Mouse (Mus musculus) spleen, adult 2 months (tissue): ENCODE measurements around the gene Kif2a. TPM values are rescaled to one million over a fixed set of nuclear protein-coding genes. Genes with fewer than 3 reads are reported as not detected.
"Not testable (repeated sequence)": the region's sequence is repeated elsewhere in the genome, so short reads cannot be mapped to it uniquely, and the experiment has no call there.

Experiments used
- DNase-seq, 2 experiments: peaks; one replicate each; pipeline versions ENCODE4 v3.0.0 to v3.0.0-alpha.2; 2012 to 2021; ENCODE audit warnings: low spot score in 2 of 2, low read depth in 1 of 2
- H3K27ac ChIP-seq: fragments of 200-500 bp; 2 replicates; pipeline ENCODE4 v1.5.1; 2012; ENCODE audit warnings: low read length, inconsistent platforms; ENCODE audit not compliant: insufficient read depth
- H3K27me3 ChIP-seq: fragments of 200-500 bp; 2 replicates; pipeline ENCODE4 v1.6.1; 2012; ENCODE audit warnings: mild to moderate bottlenecking, moderate library complexity, low read length, inconsistent platforms; ENCODE audit not compliant: control insufficient read depth, insufficient read depth
- H3K36me3 ChIP-seq: fragments of 200-500 bp; 2 replicates; pipeline ENCODE4 v1.6.1; 2012; ENCODE audit warnings: mild to moderate bottlenecking, low read length, inconsistent platforms; ENCODE audit not compliant: control insufficient read depth, insufficient read depth
- H3K4me1 ChIP-seq: fragments of 200-500 bp; 2 replicates; pipeline ENCODE4 v1.6.1; 2011; ENCODE audit warnings: inconsistent platforms; ENCODE audit not compliant: control insufficient read depth, insufficient read depth, insufficient read length
- H3K4me3 ChIP-seq: fragments of 200-500 bp; 2 replicates; pipeline ENCODE4 v1.5.1; 2011; ENCODE audit warnings: mild to moderate bottlenecking, inconsistent platforms; ENCODE audit not compliant: insufficient read depth, insufficient read length; ENCODE audit errors: extremely low read depth
- CTCF ChIP-seq: fragments of 200-500 bp; IDR thresholded peaks from 2 replicates; pipeline ENCODE4 v1.5.1; 2011; ENCODE audit warnings: mild to moderate bottlenecking, inconsistent platforms; ENCODE audit not compliant: insufficient read depth, insufficient read length, insufficient replicate concordance; ENCODE audit errors: extremely low read depth
- POLR2A ChIP-seq: fragments of 200-500 bp; IDR thresholded peaks from 2 replicates; pipeline ENCODE4 v1.6.1; 2011; ENCODE audit warnings: low read depth, low read length, inconsistent platforms
- WGBS: fragments of 180-500 bp; shearing (Covaris S2); methylation state at CpG from one replicate; pipeline ENCODE4 v1.1.7; 2018; 5-methylcytosine and 5-hydroxymethylcytosine counted together
- polyA plus RNA-seq: library from polyadenylated mRNA; depleted of rRNA; stranded (reverse); fragments of >200 nt; gene quantifications from 2 replicates; pipeline ENCODE4 v1.2.3, GENCODE M21; 2012

Kif2a gene
- polyA plus RNA-seq, 1 experiment, result 1.5 TPM

DNA sequence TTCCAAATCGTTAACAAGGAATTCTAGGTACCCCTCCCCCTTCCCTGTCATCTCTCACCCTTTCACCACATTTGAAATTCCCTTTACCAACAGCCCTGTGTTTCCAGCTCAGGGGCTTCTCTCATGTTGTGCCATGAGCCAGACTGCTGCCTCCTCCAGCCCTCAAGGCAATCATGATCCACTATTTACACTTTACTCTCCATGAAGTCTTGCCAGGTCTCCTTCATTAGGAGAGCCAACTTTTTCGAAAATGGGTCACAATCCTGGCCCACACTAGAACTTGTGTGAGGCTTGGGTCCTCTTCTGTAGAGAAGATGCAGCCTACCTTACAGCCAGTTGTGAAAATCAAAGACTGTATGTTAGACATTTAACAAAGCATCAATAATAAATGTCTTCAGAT is 8.0 kb downstream of the Kif2a start:
- 83% methylated on average over 2 of the region's 2 CpGs for WGBS
- H3K4me3 ChIP-seq, result no peak overlapping the region
- H3K4me1 ChIP-seq, result no peaks in the 10 kb centered on the region
- no peak for TF ChIP-seq CTCF
- no peak for TF ChIP-seq POLR2A
- no peak overlapping the region for H3K27ac ChIP-seq
- DNase-seq, result no peak
- H3K36me3 ChIP-seq, result no peaks in the 10 kb centered on the region
- no peaks in the 10 kb centered on the region for H3K27me3 ChIP-seq

DNA sequence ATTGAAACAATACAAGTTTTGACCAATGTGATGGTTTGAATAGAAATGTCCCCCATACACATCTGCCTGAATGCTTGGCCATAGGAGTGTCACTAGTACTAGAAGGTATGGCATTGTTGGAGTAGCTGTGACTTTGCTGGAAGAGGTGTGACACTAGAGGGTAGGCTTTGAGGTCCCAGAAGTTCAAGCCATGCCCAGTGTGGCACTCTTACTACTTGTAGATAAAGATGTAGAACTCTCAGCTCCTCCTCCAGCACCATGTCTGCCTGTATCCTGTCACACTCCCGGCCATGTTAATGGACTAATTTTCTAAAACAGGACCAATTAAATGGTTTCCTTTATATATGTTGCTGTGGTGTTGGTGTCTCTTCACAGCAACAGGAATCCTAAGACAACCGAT is 10.3 kb downstream of the Kif2a start:
- no peak for TF ChIP-seq CTCF
- no peak for TF ChIP-seq POLR2A
- DNase-seq, result no peak
- 94% methylated on average over 2 of the region's 2 CpGs for WGBS
- H3K27ac ChIP-seq, result no peak overlapping the region
- H3K4me1 ChIP-seq, result no peaks in the 10 kb centered on the region
- H3K27me3 ChIP-seq, result no peaks in the 10 kb centered on the region
- H3K4me3 ChIP-seq, result no peak overlapping the region
- H3K36me3 ChIP-seq, result no peaks in the 10 kb centered on the region

DNA sequence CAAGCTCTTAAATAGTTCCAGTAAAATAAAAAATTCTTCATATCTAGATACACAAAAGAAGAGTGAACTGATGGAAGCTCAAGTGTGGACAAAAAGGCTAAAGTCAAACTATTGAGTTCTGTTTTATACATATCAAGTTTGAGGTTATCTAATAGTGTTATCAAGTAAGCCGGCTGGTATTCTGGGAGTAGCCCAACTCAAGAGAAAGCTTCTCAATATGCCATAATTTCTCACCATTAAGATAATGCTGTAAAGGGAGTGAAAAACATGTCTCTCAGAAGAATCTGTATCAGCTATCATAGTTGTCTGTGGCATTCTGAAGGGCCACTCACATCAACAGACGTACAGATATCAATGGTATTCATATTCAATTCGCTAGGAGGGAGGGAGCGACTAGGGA is 13.8 kb downstream of the Kif2a start:
- no peak for TF ChIP-seq POLR2A
- 88% methylated on average over 4 of the region's 4 CpGs for WGBS
- Histone ChIP-seq H3K4me1 (no peaks in the 10 kb centered on the region), H3K4me3 (no peak overlapping the region), H3K36me3 (no peaks in the 10 kb centered on the region), H3K27ac (no peak overlapping the region), H3K27me3 (no peaks in the 10 kb centered on the region)
- DNase-seq, result no peak

DNA sequence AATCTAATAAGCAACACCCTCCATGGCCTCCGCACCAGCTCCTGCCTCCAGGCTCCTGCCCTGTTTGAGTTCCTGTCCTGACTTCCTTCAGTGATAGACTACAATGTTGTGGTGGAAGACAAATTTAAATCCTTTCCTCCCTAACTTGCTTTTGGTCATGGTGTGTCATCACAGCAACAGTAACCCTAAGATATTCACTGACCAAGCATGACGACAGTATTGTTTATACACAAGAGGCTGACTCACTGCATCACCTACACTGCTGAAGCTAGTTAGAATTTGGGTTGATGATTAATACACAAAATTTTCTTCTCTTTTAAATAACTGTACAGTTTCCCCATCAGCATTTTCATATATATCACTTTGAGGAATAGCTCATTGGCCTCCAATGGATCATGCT is 18.7 kb downstream of the Kif2a start:
- H3K27ac ChIP-seq, result no peak overlapping the region
- WGBS, result 95% methylated on average over 2 of the region's 2 CpGs
- H3K4me3 ChIP-seq, result no peak overlapping the region
- H3K27me3 ChIP-seq, result no peaks in the 10 kb centered on the region
- no peaks in the 10 kb centered on the region for H3K36me3 ChIP-seq
- peaks cover 11% of the 10 kb centered on the region for H3K4me1 ChIP-seq
- TF ChIP-seq POLR2A (no peak), CTCF (no peak)
- no peak for DNase-seq

DNA sequence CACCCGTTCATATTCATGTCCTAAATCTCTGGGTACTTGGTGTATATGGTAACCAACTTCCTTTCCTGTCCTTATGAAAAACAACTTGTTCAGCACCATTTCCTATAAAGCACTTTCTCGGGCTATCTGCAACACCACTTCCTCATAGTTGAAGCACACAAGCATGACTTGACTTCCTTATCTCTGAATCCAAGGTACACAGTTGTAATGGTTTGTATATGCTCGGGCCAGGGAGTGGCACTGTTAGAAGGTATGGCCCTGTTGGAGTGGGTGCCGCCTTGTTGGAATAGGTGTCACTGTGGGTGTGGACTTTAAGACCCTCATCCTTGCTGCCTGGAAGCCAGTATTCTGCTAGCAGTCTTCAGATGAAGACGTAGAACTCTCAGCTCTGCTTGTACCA is 23.3 kb downstream of the Kif2a start:
- no peaks in the 10 kb centered on the region for H3K36me3 ChIP-seq
- peak; percentile 27 to 52 for DNase-seq
- TF ChIP-seq POLR2A (no peak), CTCF (no peak)
- H3K27me3 ChIP-seq, result no peaks in the 10 kb centered on the region
- H3K27ac ChIP-seq, result peak overlapping the region; percentile 80
- H3K4me1 ChIP-seq, result peaks cover 18% of the 10 kb centered on the region
- WGBS, result 17% methylated on average over 5 of the region's 5 CpGs
- peak overlapping the region; percentile 12; the same call in 1 of the 2 replicates for H3K4me3 ChIP-seq

DNA sequence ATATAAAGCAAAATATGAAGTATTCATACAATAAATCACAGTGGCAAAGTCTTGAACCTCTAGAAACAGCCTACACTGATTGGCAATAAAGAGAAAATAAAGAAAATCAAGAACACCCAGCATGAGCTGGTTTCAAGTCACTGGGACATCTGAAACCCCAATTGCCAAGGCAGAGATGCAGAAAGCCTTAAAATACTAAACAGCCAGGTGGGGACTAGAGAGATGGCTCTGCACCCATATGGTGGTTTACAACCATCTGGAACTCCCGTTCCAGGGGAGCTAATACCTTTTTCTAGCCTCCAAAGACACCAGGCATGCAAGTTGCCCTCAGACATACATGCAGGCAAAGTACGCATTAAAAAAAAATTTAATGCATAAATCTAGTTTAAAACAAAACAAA is 23.9 kb downstream of the Kif2a start:
- H3K4me3 ChIP-seq, result no peak overlapping the region
- peaks cover 1% of the 10 kb centered on the region; the same call in 1 of the 2 replicates for H3K36me3 ChIP-seq
- no peak for DNase-seq
- no peak for TF ChIP-seq POLR2A
- no peak for TF ChIP-seq CTCF
- no peak overlapping the region; the same call in 1 of the 2 replicates for H3K27ac ChIP-seq
- no peaks in the 10 kb centered on the region for H3K27me3 ChIP-seq
- H3K4me1 ChIP-seq, result peaks cover 18% of the 10 kb centered on the region
- WGBS, result 70% methylated on average over 2 of the region's 2 CpGs

DNA sequence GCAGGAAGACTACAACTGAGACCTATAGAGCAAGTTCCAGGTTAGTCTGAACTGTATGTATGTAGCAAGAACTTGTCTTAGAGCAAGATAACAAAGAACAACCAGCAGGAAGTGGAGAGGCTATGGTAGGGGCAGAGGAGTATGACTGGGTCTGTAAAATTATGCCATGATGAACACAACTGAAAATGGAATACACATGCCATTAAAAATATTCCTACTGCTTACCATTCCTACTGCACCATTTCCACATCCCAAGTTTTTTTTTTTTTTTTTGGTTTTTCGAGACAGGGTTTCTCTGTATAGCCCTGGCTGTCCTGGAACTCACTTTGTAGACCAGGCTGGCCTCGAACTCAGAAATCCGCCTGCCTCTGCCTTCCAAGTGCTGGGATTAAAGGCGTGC is 24.4 kb downstream of the Kif2a start:
- H3K27ac ChIP-seq, result not testable (repeated sequence)

DNA sequence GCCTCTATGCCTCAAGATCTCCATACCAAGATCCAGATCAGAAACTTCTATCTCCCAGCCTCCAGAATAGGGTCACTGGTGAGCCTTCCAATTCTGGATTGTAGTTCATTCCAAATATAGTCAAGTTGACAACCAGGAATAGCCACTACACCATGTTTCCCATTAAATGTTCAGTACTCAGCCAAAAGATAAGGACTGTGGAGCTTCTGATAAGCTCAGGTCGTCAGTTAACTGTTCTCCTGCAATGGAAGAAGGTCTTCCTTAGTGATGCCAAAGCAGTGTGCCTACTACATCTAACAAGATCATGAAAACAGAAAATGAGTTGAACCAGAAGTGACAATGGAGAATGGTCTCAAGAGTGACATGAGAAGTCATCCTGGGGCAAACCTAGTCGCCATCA is 25.0 kb downstream of the Kif2a start:
- Histone ChIP-seq H3K4me3 (no peak overlapping the region), H3K36me3 (peaks cover 6% of the 10 kb centered on the region), H3K4me1 (peaks cover 18% of the 10 kb centered on the region), H3K27ac (no peak overlapping the region), H3K27me3 (no peaks in the 10 kb centered on the region)
- no peak for TF ChIP-seq CTCF
- no peak for TF ChIP-seq POLR2A
- 88% methylated on average over 2 of the region's 2 CpGs for WGBS
- DNase-seq, result no peak

More for the DNA sequence above, 24.4 kb downstream of the Kif2a start:
- H3K4me1 ChIP-seq, result peaks cover 18% of the 10 kb centered on the region
- not testable (repeated sequence) for H3K36me3 ChIP-seq, DNase-seq, H3K4me3 ChIP-seq, H3K27me3 ChIP-seq
- WGBS, result 96% methylated on average over 4 of the region's 4 CpGs
